Mouse (Mus musculus): ENCODE data around the gene Nr1i2. TPM values are rescaled to one million over a fixed set of nuclear protein-coding genes. Genes with fewer than 3 reads are reported as not detected.

Nr1i2 gene
- total RNA-seq, 2 experiments from 2014 or later = not detected

Other genes starting within 250 kb of the Nr1i2 start
- gene Gsk3b, start 205.8 kb downstream of the Nr1i2 start, total RNA-seq (2021) = 10 to 100 TPM; 49.5 to 51.7 TPM
- gene Maats1, start 47.3 kb upstream of the Nr1i2 start, total RNA-seq (2021) = not detected
- gene Cox17, start 52.2 kb upstream of the Nr1i2 start, total RNA-seq (2021) = 100 to 1,000 TPM; 143 to 154 TPM
- gene Gm21987, start 52.2 kb upstream of the Nr1i2 start, total RNA-seq (2021) = not detected
- gene Popdc2, start 67.4 kb upstream of the Nr1i2 start, total RNA-seq (2021) = 10 to 100 TPM; 50.3 to 67.8 TPM
- 1 to 10 TPM; 3.0 to 3.6 TPM for gene Pla1a, start 138.3 kb upstream of the Nr1i2 start, total RNA-seq (2021)
- gene Adprh, start 157.9 kb upstream of the Nr1i2 start, total RNA-seq (2021) = 10 to 100 TPM; 16.9 to 19.6 TPM
- under 1 TPM; 0.15 to 0.38 TPM for gene Cd80, start 160.7 kb upstream of the Nr1i2 start, total RNA-seq (2021)
- gene Timmdc1, start 227.8 kb upstream of the Nr1i2 start, total RNA-seq (2021) = 10 to 100 TPM; 48.4 to 52.2 TPM